Mouse (Mus musculus) gastrocnemius, postnatal 10 days (tissue): ENCODE results near the gene Mapk1. TPM values are rescaled to one million over a fixed set of nuclear protein-coding genes. Genes with fewer than 3 reads are reported as not detected.
A peak's percentile ranks its signal among the peaks of the same experiment; 100 is the strongest.

ENCODE experiments used
- DNase-seq: peaks from one replicate; pipeline ENCODE4 v3.0.0; 2021; ENCODE audit warnings: mixed read lengths
- total RNA-seq, 2 experiments: library from RNA; stranded (reverse); gene quantifications; 2 replicates each; pipeline ENCODE4 v1.2.3; 2021

The Mapk1 gene
- total RNA-seq, 2 experiments from 2014 or later, result 107 to 114 TPM

GRCm38 (mm10) chr16:17015111-17015852, 32.1 kb downstream of the Mapk1 start:
- no peak for DNase-seq

GRCm38 (mm10) chr16:17015853-17016230, 32.7 kb downstream of the Mapk1 start:
- no peak for DNase-seq

- DNase-seq, result no peak
Measured at GRCm38 (mm10) chr16:17018071-17018470, 34.9 kb downstream of the Mapk1 start.

GRCm38 (mm10) chr16:17024469-17025148, 41.4 kb downstream of the Mapk1 start:
- peak; percentile 38 for DNase-seq

GRCm38 (mm10) chr16:17029971-17030695, 47.0 kb downstream of the Mapk1 start:
- no peak for DNase-seq

- DNase-seq, result no peak
Measured at GRCm38 (mm10) chr16:17033754-17034153, 50.6 kb downstream of the Mapk1 start.

- no peak for DNase-seq
Measured at GRCm38 (mm10) chr16:17040716-17041115, 57.5 kb downstream of the Mapk1 start.

- no peak for DNase-seq
Measured at GRCm38 (mm10) chr16:17041417-17041816, 58.2 kb downstream of the Mapk1 start.

GRCm38 (mm10) chr16:17044320-17044719, 61.1 kb downstream of the Mapk1 start:
- DNase-seq, result no peak

GRCm38 (mm10) chr16:17045287-17045686, 62.1 kb downstream of the Mapk1 start:
- no peak for DNase-seq

GRCm38 (mm10) chr16:17049886-17050285, 66.7 kb downstream of the Mapk1 start:
- DNase-seq, result no peak

- no peak for DNase-seq
Measured at GRCm38 (mm10) chr16:17052087-17052486, 68.9 kb downstream of the Mapk1 start.

- DNase-seq, result no peak
Measured at GRCm38 (mm10) chr16:17053903-17054302, 70.7 kb downstream of the Mapk1 start.

- no peak for DNase-seq
Measured at GRCm38 (mm10) chr16:17055584-17055983, 72.4 kb downstream of the Mapk1 start.

- DNase-seq, result no peak
Measured at GRCm38 (mm10) chr16:17062338-17062737, 79.2 kb downstream of the Mapk1 start.

- no peak for DNase-seq
Measured at GRCm38 (mm10) chr16:17067552-17067951, 84.4 kb downstream of the Mapk1 start.

- peak; percentile 88 for DNase-seq
Measured at GRCm38 (mm10) chr16:17069511-17070443, 86.6 kb downstream of the Mapk1 start, which contains the start of gene Ypel1. Gene Ypel1 (plus strand): TSS chr16:17069696.

GRCm38 (mm10) chr16:17070716-17071115, 87.5 kb downstream of the Mapk1 start:
- no peak for DNase-seq

GRCm38 (mm10) chr16:17073000-17073399, 89.8 kb downstream of the Mapk1 start:
- DNase-seq, result no peak

- no peak for DNase-seq
Measured at GRCm38 (mm10) chr16:17076301-17076700, 93.1 kb downstream of the Mapk1 start.

- no peak for DNase-seq
Measured at GRCm38 (mm10) chr16:17076869-17077268, 93.7 kb downstream of the Mapk1 start.

GRCm38 (mm10) chr16:17078101-17078500, 94.9 kb downstream of the Mapk1 start:
- DNase-seq, result no peak
